Mouse (Mus musculus): Measurements from ENCODE around the gene Fance. TPM values are rescaled to one million over a fixed set of nuclear protein-coding genes. Genes with fewer than 3 reads are reported as not detected.

The Fance gene
- polyA plus RNA-seq (2011; ENCODE audit: insufficient read depth, insufficient read length, low read depth, missing spikeins): 56.8 and 64.7 TPM in 2 replicates

DNA sequence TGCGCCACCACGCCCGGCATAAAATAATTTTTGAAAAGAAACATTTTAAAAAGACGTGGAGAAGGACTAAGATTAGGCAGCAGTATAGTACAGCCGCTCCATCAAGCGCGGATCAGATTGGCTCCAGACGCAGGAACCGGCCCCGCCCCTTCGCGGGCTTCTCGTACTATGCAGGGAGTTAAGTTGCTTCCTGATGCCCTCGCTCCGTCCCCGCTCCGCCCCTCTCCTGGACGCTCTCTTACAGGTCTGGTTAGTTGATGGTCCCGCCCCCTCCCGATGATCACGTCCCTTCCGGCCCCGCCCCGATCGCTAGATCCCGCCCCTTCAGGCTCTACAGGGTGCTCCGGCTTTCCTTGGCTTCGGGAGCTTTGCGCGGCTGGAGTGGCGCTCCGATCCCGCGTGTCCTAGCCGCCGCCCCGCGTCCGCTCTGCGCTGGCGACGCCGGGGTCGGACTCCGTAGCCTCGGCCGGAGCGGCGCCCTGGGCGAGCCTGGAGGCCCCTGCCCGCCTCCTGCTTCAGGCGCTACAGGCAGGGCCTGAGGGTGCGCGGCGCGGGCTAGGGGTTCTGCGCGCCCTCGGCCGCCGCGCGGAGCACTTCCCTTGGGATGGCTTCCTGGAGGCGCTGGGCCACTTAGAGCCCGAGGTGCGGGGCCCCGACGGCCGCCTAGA, at the start of gene Fance:
Fance (plus strand) TSS at position 308 of the 668 bp plus-strand sequence.
- TF ChIP-seq CTCF (IDR thresholded peaks at IDR 0.05; ENCODE audit: low read depth, low read length): no peak
- peak; percentile 76 for TF ChIP-seq POLR2A (IDR thresholded peaks at IDR 0.05; ENCODE audit: insufficient read depth, low read length)
- TF ChIP-seq EP300 (IDR thresholded peaks at IDR 0.05; ENCODE audit: insufficient read depth, low read depth, low read length): no peak
- H3K36me3 ChIP-seq (ENCODE audit: control insufficient read depth, insufficient read depth, low read length, poor library complexity, severe bottlenecking): peaks cover 9% of the 10 kb centered on the region
- no peaks in the 10 kb centered on the region for H3K9me3 ChIP-seq (replicated peaks; ENCODE audit: control insufficient read depth, insufficient read depth, low read length, poor library complexity, severe bottlenecking)
- H3K27ac ChIP-seq (ENCODE audit: insufficient read depth, low read length): no peak within 1 kb of the TSS
- peaks cover 2% of the 10 kb centered on the region for H3K4me1 ChIP-seq (ENCODE audit: control insufficient read depth, insufficient read depth, low read length)
- H3K9ac ChIP-seq (ENCODE audit: low read depth, poor library complexity, severe bottlenecking): peak within 1 kb of the TSS; percentile 92
- no peaks in the 10 kb centered on the region for H3K27me3 ChIP-seq (ENCODE audit: control insufficient read depth, insufficient read depth, low read length, poor library complexity, severe bottlenecking)
- peak within 1 kb of the TSS; percentile 88 for H3K4me3 ChIP-seq (ENCODE audit: low read depth, low read length)

DNA sequence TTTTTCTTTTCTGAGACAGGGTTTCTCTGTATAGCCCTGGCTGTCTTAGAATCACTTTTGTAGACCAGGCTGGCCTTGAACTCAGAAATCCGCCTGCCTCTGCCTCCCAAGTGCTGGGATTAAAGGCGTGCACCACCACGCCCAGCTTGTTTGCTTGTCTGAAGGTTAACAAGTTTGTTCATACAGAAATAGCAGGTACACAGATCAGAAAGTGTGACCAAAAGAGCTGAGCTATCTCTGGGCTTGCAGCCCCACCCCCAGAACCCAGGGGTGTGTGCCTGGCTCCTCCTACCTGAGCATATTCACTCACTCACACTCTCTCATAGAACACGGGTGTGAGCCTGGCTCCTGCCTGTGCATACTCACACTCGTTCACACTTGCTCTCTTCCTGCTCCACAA, 46.1 kb upstream of the Fance start:
- Histone ChIP-seq H3K9me3 (replicated peaks; ENCODE audit: control insufficient read depth, insufficient read depth, low read length, poor library complexity, severe bottlenecking) (no peaks in the 10 kb centered on the region), H3K27ac (ENCODE audit: insufficient read depth, low read length) (no peak overlapping the region), H3K36me3 (ENCODE audit: control insufficient read depth, insufficient read depth, low read length, poor library complexity, severe bottlenecking) (no peaks in the 10 kb centered on the region), H3K4me1 (ENCODE audit: control insufficient read depth, insufficient read depth, low read length) (peaks cover 16% of the 10 kb centered on the region), H3K27me3 (ENCODE audit: control insufficient read depth, insufficient read depth, low read length, poor library complexity, severe bottlenecking) (no peaks in the 10 kb centered on the region), H3K9ac (ENCODE audit: low read depth, poor library complexity, severe bottlenecking) (no peak overlapping the region), H3K4me3 (ENCODE audit: low read depth, low read length) (no peak overlapping the region)
- TF ChIP-seq EP300 (IDR thresholded peaks at IDR 0.05; ENCODE audit: insufficient read depth, low read depth, low read length) (no peak), CTCF (IDR thresholded peaks at IDR 0.05; ENCODE audit: low read depth, low read length) (no peak)

DNA sequence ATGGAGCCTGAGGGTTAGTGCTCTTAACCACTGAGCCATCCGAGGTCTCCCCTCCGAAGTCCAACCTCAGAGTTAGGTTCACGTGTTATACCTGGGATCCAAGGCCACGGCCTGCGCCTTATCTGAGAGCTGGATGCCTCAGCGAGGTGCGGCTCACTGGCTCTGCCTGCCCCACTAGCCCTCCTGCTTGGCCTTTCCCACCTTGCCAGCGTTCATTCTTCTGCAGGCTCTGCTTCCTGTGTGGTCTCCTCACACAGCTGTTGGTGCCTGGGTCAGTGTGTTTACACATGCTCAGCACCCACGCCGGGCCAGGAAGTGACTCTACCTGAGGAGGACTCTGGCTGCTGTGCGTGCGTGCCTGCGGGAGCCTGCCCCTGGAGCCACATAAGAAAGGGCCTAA, 43.2 kb upstream of the Fance start:
- no peak overlapping the region for H3K27ac ChIP-seq (ENCODE audit: insufficient read depth, low read length)
- no peak overlapping the region for H3K4me3 ChIP-seq (ENCODE audit: low read depth, low read length)

DNA sequence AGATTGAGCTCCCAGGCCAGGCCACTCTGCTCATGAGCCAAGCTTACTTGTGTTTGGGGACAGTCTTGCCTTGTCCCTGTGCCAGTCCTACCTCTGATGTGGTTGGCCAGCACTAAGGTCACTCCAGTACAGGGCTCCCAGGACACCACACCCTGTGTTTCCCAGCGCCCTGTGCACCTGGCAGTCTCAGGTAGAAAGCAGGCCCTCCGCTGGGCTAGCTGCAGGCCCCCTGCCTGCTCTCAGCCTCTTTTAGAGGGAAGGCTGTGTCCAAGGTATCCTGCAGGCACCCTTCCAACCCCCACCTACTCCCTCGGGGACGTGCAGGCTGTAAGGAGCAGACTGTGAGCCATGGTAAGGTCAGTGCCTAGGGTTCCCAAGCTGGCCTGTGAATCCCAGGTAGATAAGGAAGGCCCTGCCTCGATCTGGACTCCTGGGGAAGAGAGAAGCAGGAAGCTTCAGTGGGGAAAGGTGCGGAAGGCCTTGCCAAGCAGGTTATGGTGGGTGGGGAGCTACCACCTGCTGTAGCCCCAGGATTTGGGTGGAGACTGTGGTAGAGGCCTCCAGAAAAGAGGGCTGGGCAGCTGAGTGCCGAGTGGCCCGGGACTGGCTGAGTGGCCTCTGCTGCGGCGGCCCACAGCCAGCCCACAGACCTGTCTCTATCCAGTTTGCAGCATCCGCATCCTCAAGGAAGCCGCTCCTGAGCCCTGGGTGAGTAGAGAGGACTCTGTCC, 41.6 kb upstream of the Fance start:
- no peaks in the 10 kb centered on the region for H3K9me3 ChIP-seq (replicated peaks; ENCODE audit: control insufficient read depth, insufficient read depth, low read length, poor library complexity, severe bottlenecking)
- no peaks in the 10 kb centered on the region for H3K36me3 ChIP-seq (ENCODE audit: control insufficient read depth, insufficient read depth, low read length, poor library complexity, severe bottlenecking)
- no peak for TF ChIP-seq EP300 (IDR thresholded peaks at IDR 0.05; ENCODE audit: insufficient read depth, low read depth, low read length)
- no peak for TF ChIP-seq CTCF (IDR thresholded peaks at IDR 0.05; ENCODE audit: low read depth, low read length)
- no peak for TF ChIP-seq POLR2A (IDR thresholded peaks at IDR 0.05; ENCODE audit: insufficient read depth, low read length)
- no peak overlapping the region for H3K9ac ChIP-seq (ENCODE audit: low read depth, poor library complexity, severe bottlenecking)
- peaks cover 4% of the 10 kb centered on the region for H3K4me1 ChIP-seq (ENCODE audit: control insufficient read depth, insufficient read depth, low read length)
- no peak overlapping the region for H3K4me3 ChIP-seq (ENCODE audit: low read depth, low read length)
- H3K27me3 ChIP-seq (ENCODE audit: control insufficient read depth, insufficient read depth, low read length, poor library complexity, severe bottlenecking): no peaks in the 10 kb centered on the region
- H3K27ac ChIP-seq (ENCODE audit: insufficient read depth, low read length): no peak overlapping the region

More for the DNA sequence above, 43.2 kb upstream of the Fance start:
- H3K36me3 ChIP-seq (ENCODE audit: control insufficient read depth, insufficient read depth, low read length, poor library complexity, severe bottlenecking): no peaks in the 10 kb centered on the region
- no peaks in the 10 kb centered on the region for H3K27me3 ChIP-seq (ENCODE audit: control insufficient read depth, insufficient read depth, low read length, poor library complexity, severe bottlenecking)
- TF ChIP-seq EP300 (IDR thresholded peaks at IDR 0.05; ENCODE audit: insufficient read depth, low read depth, low read length) (no peak; the same call in 1 of the 2 replicates), POLR2A (IDR thresholded peaks at IDR 0.05; ENCODE audit: insufficient read depth, low read length) (no peak), CTCF (IDR thresholded peaks at IDR 0.05; ENCODE audit: low read depth, low read length) (no peak)
- H3K4me1 ChIP-seq (ENCODE audit: control insufficient read depth, insufficient read depth, low read length): peaks cover 7% of the 10 kb centered on the region
- H3K9ac ChIP-seq (ENCODE audit: low read depth, poor library complexity, severe bottlenecking): no peak overlapping the region
- H3K9me3 ChIP-seq (replicated peaks; ENCODE audit: control insufficient read depth, insufficient read depth, low read length, poor library complexity, severe bottlenecking): no peaks in the 10 kb centered on the region

DNA sequence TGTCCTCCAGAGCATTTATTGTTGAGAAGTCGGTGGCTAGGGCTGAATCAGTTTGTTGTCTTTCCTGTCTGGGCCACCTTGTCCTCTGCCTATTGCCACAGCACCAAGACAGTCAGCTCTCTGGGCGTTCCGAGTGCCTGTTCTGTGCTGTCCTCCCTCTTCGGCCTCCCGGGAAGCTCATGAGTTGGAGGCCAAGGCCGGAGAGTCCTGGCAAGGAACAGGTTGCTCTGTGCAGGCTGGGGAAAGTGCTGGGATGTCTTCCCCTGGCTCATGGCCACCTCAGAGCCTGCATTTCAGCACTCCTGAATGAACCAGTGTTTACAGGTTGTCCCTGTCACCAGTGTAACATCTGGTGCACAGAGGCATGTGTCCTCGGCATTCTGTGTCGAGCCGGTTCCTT, 41.0 kb upstream of the Fance start:
- no peaks in the 10 kb centered on the region for H3K9me3 ChIP-seq (replicated peaks; ENCODE audit: control insufficient read depth, insufficient read depth, low read length, poor library complexity, severe bottlenecking)
- H3K27ac ChIP-seq (ENCODE audit: insufficient read depth, low read length): no peak overlapping the region
- H3K9ac ChIP-seq (ENCODE audit: low read depth, poor library complexity, severe bottlenecking): no peak overlapping the region
- TF ChIP-seq EP300 (IDR thresholded peaks at IDR 0.05; ENCODE audit: insufficient read depth, low read depth, low read length) (no peak), POLR2A (IDR thresholded peaks at IDR 0.05; ENCODE audit: insufficient read depth, low read length) (no peak), CTCF (IDR thresholded peaks at IDR 0.05; ENCODE audit: low read depth, low read length) (no peak)
- H3K36me3 ChIP-seq (ENCODE audit: control insufficient read depth, insufficient read depth, low read length, poor library complexity, severe bottlenecking): no peaks in the 10 kb centered on the region
- no peaks in the 10 kb centered on the region for H3K27me3 ChIP-seq (ENCODE audit: control insufficient read depth, insufficient read depth, low read length, poor library complexity, severe bottlenecking)
- peaks cover 4% of the 10 kb centered on the region for H3K4me1 ChIP-seq (ENCODE audit: control insufficient read depth, insufficient read depth, low read length)
- H3K4me3 ChIP-seq (ENCODE audit: low read depth, low read length): no peak overlapping the region

DNA sequence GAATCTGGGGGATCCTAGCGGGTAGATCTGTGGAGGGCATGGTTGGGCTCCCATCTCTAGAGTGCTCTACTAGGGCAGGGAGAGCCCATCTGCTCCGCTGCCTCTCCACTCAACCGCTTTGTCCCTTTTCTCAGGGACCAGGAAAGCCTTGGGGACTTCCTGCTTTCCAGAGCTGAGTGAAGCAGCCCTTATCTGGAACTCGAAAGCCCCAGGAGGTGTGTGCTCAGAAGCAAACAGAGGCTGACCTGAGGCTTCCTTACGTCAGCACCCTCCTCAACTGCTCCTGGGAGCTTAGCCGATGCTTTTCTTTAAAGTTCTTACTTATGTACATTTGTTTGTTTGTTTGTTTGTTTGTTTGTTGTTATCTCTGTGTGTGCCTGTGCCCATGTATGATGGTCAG, 40.5 kb upstream of the Fance start:
- Histone ChIP-seq H3K9ac (ENCODE audit: low read depth, poor library complexity, severe bottlenecking) (no peak overlapping the region), H3K9me3 (replicated peaks; ENCODE audit: control insufficient read depth, insufficient read depth, low read length, poor library complexity, severe bottlenecking) (no peaks in the 10 kb centered on the region), H3K27me3 (ENCODE audit: control insufficient read depth, insufficient read depth, low read length, poor library complexity, severe bottlenecking) (no peaks in the 10 kb centered on the region), H3K4me1 (ENCODE audit: control insufficient read depth, insufficient read depth, low read length) (peaks cover 4% of the 10 kb centered on the region), H3K4me3 (ENCODE audit: low read depth, low read length) (no peak overlapping the region), H3K27ac (ENCODE audit: insufficient read depth, low read length) (no peak overlapping the region), H3K36me3 (ENCODE audit: control insufficient read depth, insufficient read depth, low read length, poor library complexity, severe bottlenecking) (no peaks in the 10 kb centered on the region)
- TF ChIP-seq POLR2A (IDR thresholded peaks at IDR 0.05; ENCODE audit: insufficient read depth, low read length) (no peak), CTCF (IDR thresholded peaks at IDR 0.05; ENCODE audit: low read depth, low read length) (no peak), EP300 (IDR thresholded peaks at IDR 0.05; ENCODE audit: insufficient read depth, low read depth, low read length) (no peak)

Data from ES-Bruce4 (cell line).